Comparison of ENCODE assay signal across 9 mouse cellular contexts in genomic region chr5:66385636-66386035, GRCm38 (mm10).
DNase-seq lines count a peak whose midpoint lies in the region; ATAC-seq and TF ChIP-seq lines count a peak whose summit lies in the region.
"Had no signal": no experiment of that assay in that cellular context is flagged by ENCODE, and none has a peak within 500 bp of the region (broad histone marks: within the 10 kb centered on the region; RNA-seq: fewer than 3 reads in every experiment).

No protein-coding gene starts in this region.

- WGBS in hindbrain, embryonic 10.5 days, result 54% methylated on average over 3 of the region's 3 CpGs
- 53% methylated on average over 3 of the region's 3 CpGs for WGBS in hindbrain, embryonic 12.5 days

- H3K4me3 ChIP-seq in hindbrain, embryonic 10.5 days, result no peak overlapping the region
- H3K4me3 ChIP-seq in hindbrain, embryonic 12.5 days, result no peak overlapping the region
- H3K4me3 ChIP-seq in ES-Bruce4 (ENCODE audit: low read depth, low read length), result no peak overlapping the region
- H3K4me3 ChIP-seq: limb, embryonic 15.5 days had no signal

- TF ChIP-seq POLR2A in ES-Bruce4 (IDR thresholded peaks at IDR 0.05; ENCODE audit: insufficient read depth, low read length), result no peak

- H3K9me3 ChIP-seq in hindbrain, embryonic 10.5 days, result no peaks in the 10 kb centered on the region
- no peaks in the 10 kb centered on the region for H3K9me3 ChIP-seq in hindbrain, embryonic 12.5 days (replicated peaks)
- no peaks in the 10 kb centered on the region for H3K9me3 ChIP-seq in ES-Bruce4 (replicated peaks; ENCODE audit: control insufficient read depth, insufficient read depth, low read length, poor library complexity, severe bottlenecking)
- H3K9me3 ChIP-seq: limb, embryonic 15.5 days had no signal

- H3K4me2 ChIP-seq in hindbrain, embryonic 12.5 days (replicated peaks), result no peak overlapping the region
- H3K4me2 ChIP-seq: limb, embryonic 15.5 days had no signal

- no peaks in the 10 kb centered on the region for H3K36me3 ChIP-seq in hindbrain, embryonic 10.5 days
- H3K36me3 ChIP-seq in hindbrain, embryonic 12.5 days, result no peaks in the 10 kb centered on the region
- no peaks in the 10 kb centered on the region for H3K36me3 ChIP-seq in ES-Bruce4 (ENCODE audit: control insufficient read depth, insufficient read depth, low read length, poor library complexity, severe bottlenecking)

- H3K27ac ChIP-seq in hindbrain, embryonic 10.5 days, result no peak overlapping the region
- H3K27ac ChIP-seq in hindbrain, embryonic 12.5 days, result no peak overlapping the region
- no peak overlapping the region for H3K27ac ChIP-seq in ES-Bruce4 (ENCODE audit: insufficient read depth, low read length)
- H3K27ac ChIP-seq: limb, embryonic 15.5 days had no signal

- no peak overlapping the region for H3K9ac ChIP-seq in hindbrain, embryonic 12.5 days
- no peak overlapping the region for H3K9ac ChIP-seq in ES-Bruce4 (ENCODE audit: low read depth, poor library complexity, severe bottlenecking)
- H3K9ac ChIP-seq: limb, embryonic 15.5 days had no signal

- no peak for TF ChIP-seq EP300 in ES-Bruce4 (IDR thresholded peaks at IDR 0.05; ENCODE audit: insufficient read depth, low read depth, low read length)

- no peaks in the 10 kb centered on the region for H3K27me3 ChIP-seq in hindbrain, embryonic 10.5 days (ENCODE audit: insufficient read depth, poor library complexity, severe bottlenecking)
- H3K27me3 ChIP-seq in hindbrain, embryonic 12.5 days, result no peaks in the 10 kb centered on the region
- no peaks in the 10 kb centered on the region for H3K27me3 ChIP-seq in ES-Bruce4 (ENCODE audit: control insufficient read depth, insufficient read depth, low read length, poor library complexity, severe bottlenecking)
- H3K27me3 ChIP-seq: limb, embryonic 15.5 days had no signal

- peak; percentile 54 for DNase-seq in hindbrain, embryonic 10.5 days (ENCODE audit: low spot score)
- DNase-seq in cerebellum, adult 9-11 months, result peak; percentile 34
- peak; percentile 73 to 77 for DNase-seq in layer of hippocampus, postnatal 10 days (ENCODE audit: low spot score in 2 of 2)
- DNase-seq in neural tube, embryonic 10.5 days (ENCODE audit: extremely low spot score, low spot score), result peak; percentile 53
- peak; percentile 31 to 40 for DNase-seq in thymus, postnatal 36 days

- peak; percentile 70 for TF ChIP-seq CTCF in ES-Bruce4 (IDR thresholded peaks at IDR 0.05; ENCODE audit: low read depth, low read length)

- no peak for ATAC-seq in hindbrain, embryonic 12.5 days (ENCODE audit: low FRiP score)
- peak; percentile 90 for ATAC-seq in granulocyte monocyte progenitor cell, adult 5-6 weeks (replicated peaks; ENCODE audit: poor library complexity, severe bottlenecking)

- peaks cover 14% of the 10 kb centered on the region for H3K4me1 ChIP-seq in hindbrain, embryonic 10.5 days (replicated peaks)
- peaks cover 23% of the 10 kb centered on the region for H3K4me1 ChIP-seq in hindbrain, embryonic 12.5 days
- H3K4me1 ChIP-seq in ES-Bruce4 (ENCODE audit: control insufficient read depth, insufficient read depth, low read length), result no peaks in the 10 kb centered on the region
